Mouse (Mus musculus) kidney, postnatal 10 days (tissue): Measurements from ENCODE around the gene Faap20.
A peak's percentile ranks its signal among the peaks of the same experiment; 100 is the strongest.

Experiments
- DNase-seq: peaks from one replicate; pipeline ENCODE4 v3.0.0; 2021; ENCODE audit warnings: mixed read lengths

Faap20 gene

DNA sequence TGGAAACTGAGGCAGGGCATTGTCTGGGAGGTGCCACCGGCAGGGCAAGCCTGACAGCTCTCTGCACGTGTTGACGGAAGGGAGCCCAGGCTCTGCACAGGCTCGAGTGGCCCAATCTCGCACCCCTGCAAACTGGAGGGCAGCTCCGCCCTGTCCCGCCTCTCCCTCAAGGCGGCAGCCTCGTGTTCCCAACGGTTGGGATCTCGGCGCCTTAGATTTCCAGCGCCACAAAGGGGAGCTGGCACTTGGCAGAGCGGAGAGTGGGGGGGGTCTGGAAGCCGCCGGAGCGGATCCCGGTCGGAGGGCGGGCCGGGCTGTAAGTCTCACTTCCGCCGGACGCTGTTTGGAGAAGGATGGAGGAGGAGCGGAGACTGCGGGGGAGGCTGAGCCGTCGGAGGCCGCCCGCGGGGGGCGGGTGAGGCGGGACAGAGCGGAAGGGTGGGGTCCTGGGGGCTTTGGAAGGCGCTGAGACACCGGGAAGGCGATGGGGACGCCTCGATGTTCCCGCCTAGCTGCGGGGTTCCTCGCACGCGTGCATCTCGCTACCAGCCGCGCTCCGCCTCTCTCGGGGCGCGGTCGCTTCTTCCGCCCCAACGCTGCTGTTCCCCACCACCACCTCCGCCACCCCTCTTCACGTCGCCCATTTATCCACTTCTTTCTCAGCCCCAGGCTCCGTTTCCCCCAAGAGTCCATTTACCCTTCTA is at the start of gene Faap20:
Gene Faap20, plus strand, starts transcription at position 155 of the 704 bp plus-strand sequence.
- peak; percentile 95 for DNase-seq

GRCm38 (mm10) chr4:155200861-155201390 is 48.7 kb upstream of the Faap20 start:
- DNase-seq = no peak

DNA sequence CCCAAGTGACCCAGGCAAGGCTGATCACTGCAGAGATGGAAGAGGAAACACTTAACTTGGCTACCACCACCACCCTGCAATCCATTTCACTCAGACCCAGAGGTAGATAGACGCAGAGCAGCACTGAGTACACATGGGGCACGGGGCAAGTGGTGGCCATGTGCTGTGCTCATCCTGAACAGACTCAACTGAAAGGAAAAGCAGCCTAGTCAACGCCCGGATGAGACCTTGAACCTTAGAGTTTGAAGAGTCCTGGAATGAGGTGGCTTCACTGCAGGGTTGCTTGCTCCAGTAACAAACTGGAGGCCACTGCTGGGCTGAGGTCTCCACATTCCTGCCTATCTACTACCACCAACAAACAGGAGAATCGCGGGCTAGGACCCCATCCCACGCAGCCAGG is 47.8 kb upstream of the Faap20 start:
- DNase-seq = no peak

- peak; percentile 86 for DNase-seq
Observed at GRCm38 (mm10) chr4:155205919-155206318, 43.7 kb upstream of the Faap20 start.

DNA sequence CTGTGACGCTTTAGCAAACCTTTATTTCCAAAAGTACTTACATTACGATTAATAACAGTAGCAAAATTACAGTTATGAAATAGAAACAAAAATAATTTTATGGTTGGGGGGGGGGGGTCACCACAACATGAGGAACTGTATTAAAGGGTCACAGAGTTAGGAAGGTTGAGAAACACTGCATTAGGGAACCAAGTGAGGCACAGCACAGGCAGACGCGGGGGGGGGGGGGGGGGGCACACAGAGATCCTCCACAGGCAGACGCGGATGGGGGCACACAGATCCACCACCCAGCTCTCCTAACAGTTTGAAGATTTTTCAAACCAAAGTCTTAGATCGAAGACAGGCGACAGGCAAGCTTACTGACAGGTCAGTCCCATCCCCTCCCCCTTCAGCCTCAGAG is 43.1 kb upstream of the Faap20 start:
- no peak for DNase-seq

DNA sequence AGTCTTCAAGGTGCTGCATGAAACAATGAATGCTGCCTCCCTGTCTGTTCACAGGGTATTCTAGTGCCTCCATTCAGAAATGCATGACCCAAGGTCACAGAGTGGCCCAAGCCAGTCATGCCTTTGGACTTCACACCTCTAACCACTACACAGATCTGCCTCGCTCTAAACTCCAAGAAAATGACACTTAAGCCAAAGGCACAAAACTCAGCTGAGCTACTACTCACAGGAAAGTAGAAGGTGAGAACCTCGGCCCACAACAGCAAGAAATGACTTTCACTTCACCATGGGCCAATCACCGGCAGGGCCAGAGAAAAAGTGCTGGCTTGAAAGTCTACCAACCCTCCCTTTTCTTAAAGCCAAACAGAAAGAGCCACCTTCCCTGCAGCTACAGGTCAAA is 41.8 kb upstream of the Faap20 start:
- no peak for DNase-seq

DNA sequence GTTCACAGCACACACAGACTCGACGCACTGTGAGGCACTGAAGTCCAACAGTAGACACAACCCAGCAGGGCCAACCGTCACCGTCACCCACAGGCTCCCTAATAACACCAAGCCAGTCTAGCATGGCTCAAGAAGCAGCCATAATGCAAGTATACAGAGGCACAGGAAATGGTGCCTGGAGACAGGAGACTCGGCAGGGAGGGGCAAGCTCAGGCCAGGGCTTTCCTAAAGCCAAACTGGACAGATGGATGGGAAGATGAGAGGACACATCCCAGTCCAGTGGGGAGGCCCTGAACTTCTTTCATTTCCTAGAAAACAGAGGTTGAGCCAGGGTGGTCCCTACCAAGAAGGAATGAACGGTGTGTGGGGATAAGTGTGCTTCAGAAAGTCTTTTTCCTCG is 41.0 kb upstream of the Faap20 start:
- DNase-seq = no peak

- DNase-seq = no peak
Observed at GRCm38 (mm10) chr4:155209079-155209478, 40.5 kb upstream of the Faap20 start.

- no peak for DNase-seq
Observed at GRCm38 (mm10) chr4:155209494-155209893, 40.1 kb upstream of the Faap20 start.

DNA sequence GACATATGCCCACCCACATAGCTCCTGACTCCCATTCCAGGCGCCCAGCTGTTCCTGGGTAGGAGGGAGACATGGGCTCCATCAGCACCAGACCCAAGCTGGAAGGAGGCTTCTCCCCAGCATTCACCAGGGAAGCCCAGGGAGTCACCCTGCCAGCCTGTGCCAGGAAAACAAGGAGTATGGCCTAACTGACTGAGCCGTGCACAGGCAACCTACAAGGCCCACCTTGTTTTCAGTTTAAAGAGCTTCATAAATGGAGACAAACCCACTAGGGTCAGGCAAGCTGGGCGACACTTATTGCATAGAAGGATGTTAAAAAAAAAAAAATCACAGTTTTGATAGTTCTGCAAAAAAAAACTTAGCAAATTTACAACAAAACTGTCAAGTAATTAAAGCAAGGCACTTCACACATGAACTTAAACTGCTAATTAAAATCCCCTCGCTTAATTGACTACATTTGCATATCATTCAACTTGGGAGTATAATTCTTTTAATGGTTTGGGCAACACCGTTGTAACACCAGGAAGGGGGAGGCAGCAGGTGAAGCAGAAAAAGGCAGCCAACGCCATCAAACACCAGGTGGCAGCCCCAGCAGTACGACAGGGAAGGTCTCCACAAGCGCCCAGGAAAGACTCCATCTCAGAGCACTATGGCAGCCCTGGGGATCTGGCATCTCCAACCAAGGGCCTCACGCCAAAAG is 36.4 kb upstream of the Faap20 start:
- no peak for DNase-seq

DNA sequence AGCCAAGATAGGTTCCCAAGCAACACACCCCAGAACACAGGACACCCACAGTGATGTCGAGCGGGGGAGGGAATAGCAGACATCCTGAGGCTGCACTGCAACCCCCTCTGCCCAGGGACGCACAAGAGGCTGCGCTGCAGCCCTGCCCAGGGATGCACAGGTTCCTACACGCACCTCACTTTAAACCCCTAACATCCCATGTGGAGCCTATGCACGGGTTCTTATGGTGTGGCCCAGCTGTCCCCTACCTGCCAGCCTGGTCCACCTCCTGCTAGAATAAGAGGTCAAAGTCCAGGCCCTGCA is 35.9 kb upstream of the Faap20 start:
- no peak for DNase-seq

- no peak for DNase-seq
Observed at GRCm38 (mm10) chr4:155214188-155214587, 35.4 kb upstream of the Faap20 start.

- no peak for DNase-seq
Observed at GRCm38 (mm10) chr4:155214793-155215192, 34.8 kb upstream of the Faap20 start.

- peak; percentile 56 for DNase-seq
Observed at GRCm38 (mm10) chr4:155215203-155215602, 34.4 kb upstream of the Faap20 start.

- peak; percentile 61 for DNase-seq
Observed at GRCm38 (mm10) chr4:155215773-155216630, 33.6 kb upstream of the Faap20 start.

GRCm38 (mm10) chr4:155217241-155218103 is 32.1 kb upstream of the Faap20 start:
- DNase-seq = peak; percentile 47

DNA sequence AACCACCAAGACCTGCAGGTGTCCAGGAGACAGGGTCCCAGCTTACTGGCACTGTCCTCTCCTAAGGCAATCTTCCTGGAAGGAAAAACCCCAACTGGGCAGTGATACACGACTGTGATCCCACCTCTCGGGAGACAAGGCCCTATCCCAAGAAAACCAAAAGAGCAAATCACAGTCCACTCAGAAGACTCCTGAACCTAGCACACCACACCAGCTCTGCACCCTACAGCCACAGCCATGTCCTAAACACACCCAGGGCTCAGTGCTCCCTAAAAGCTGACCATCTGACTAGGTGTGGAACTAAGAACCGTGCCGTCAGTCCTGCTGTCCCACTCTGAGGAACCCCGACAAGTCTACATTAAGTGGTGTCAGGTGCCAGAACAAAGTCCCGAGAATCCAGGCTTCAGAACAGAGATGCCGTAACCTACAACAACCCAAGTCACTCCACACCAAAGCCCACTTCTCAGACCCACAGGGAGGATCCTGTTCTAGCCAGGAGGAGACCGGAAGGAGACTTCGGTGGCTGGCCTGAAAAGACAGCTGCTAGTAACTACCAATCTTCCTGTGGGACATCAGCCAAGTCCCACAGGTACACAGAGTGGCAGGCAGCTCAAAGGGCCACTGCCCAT is 31.4 kb upstream of the Faap20 start:
- DNase-seq = peak; percentile 43

DNA sequence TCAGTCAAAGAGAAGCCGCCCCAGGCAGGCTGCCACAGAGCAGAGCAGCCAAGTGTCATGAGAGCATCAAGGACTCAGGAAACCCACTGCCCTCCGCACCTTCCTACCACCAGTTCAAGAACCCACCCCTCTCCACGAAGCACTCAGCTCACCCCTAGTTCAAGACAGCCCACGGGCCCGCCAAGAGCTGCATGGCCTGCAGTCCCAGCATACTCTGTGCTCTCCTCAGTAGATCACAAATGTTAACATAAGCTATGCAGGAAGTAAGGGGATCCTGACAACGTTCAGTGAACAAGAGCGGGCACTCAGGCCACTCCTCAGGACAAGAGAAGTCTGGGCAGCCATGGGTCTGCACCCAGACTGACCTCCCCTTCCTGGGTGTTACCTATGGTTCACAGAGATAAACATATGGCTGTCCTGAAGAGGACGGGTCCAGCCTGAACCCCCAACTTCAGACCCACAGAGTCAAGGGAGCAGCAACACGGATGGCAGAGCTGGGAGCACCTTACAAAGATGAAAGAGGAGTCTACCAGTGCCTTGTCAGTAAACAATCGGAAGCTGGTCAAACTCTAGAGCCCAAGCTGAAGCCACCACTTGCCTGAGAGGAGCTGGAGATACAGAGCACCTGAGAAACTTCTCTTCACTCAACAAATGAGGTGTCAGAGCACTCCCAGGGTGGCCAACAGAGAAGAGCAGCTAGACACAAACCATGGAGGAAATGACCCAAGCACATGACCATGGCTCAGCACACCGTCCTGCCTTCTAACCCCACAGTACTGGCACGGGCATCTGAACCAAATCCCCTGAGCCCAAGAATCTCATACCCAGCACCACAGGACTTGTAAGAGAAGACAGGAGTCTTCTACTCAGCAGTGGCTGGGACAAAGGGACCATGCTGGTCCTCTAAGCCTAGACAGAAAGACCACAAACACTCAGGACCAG is 30.1 kb upstream of the Faap20 start:
- no peak for DNase-seq

- peak; percentile 63 for DNase-seq
Observed at GRCm38 (mm10) chr4:155220213-155221100, 29.1 kb upstream of the Faap20 start.

DNA sequence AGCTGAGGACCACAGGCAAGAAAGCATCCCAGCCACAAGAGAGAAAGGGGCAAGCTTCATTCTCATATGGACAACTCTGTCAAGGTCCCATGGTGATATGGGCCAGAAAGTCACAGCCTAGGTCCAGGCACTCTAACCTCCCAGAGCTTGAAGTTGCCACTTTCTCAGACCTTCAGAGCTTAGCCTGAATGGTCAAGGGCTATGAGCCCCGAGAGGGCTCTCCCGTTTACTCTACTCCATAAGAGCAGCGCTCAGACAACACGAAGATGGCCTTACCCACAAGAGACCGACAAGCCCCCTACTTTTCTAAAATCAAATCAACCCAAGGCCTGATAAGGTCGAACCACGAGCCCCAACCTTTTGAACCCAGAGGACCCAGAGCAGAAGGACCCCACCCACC is 28.5 kb upstream of the Faap20 start:
- DNase-seq = no peak
